Mouse (Mus musculus): ENCODE measurements around the gene Chid1.
A peak's percentile ranks its signal among the peaks of the same experiment; 100 is the strongest.

Gene Chid1

GRCm38 (mm10) chr7:141476226-141476980 lies 63.3 kb downstream of the Chid1 start:
- DNase-seq (ENCODE audit: low spot score in 2 of 2) = no peak

- DNase-seq (ENCODE audit: low spot score in 2 of 2) = no peak
These were observed 63.9 kb downstream of the Chid1 start for GRCm38 (mm10) chr7:141475805-141476158.

GRCm38 (mm10) chr7:141475011-141475804 lies 64.4 kb downstream of the Chid1 start, which contains the start of the genes Polr2l and Tspan4:
Gene Polr2l, minus strand, starts transcription at chr7:141475132.
Gene Tspan4, plus strand, starts transcription at chr7:141475240.
- peak; percentile 66 to 71 for DNase-seq (ENCODE audit: low spot score in 2 of 2)

GRCm38 (mm10) chr7:141474160-141474559 lies 65.5 kb downstream of the Chid1 start:
- no peak for DNase-seq (ENCODE audit: low spot score in 2 of 2)

GRCm38 (mm10) chr7:141472763-141473162 lies 66.9 kb downstream of the Chid1 start:
- no peak for DNase-seq (ENCODE audit: low spot score in 2 of 2)

- DNase-seq (ENCODE audit: low spot score in 2 of 2) = no peak
These were observed 67.4 kb downstream of the Chid1 start for GRCm38 (mm10) chr7:141472226-141472625.

GRCm38 (mm10) chr7:141471236-141471635 lies 68.4 kb downstream of the Chid1 start:
- no peak for DNase-seq (ENCODE audit: low spot score in 2 of 2)

GRCm38 (mm10) chr7:141470637-141470944 lies 69.1 kb downstream of the Chid1 start:
- no peak for DNase-seq (ENCODE audit: low spot score in 2 of 2)

- DNase-seq (ENCODE audit: low spot score in 2 of 2) = no peak
These were observed 69.6 kb downstream of the Chid1 start for GRCm38 (mm10) chr7:141469901-141470636.

GRCm38 (mm10) chr7:141469352-141469751 lies 70.3 kb downstream of the Chid1 start:
- DNase-seq (ENCODE audit: low spot score in 2 of 2) = no peak

- DNase-seq (ENCODE audit: low spot score in 2 of 2) = no peak
These were observed 71.0 kb downstream of the Chid1 start for GRCm38 (mm10) chr7:141468522-141469211.

- no peak for DNase-seq (ENCODE audit: low spot score in 2 of 2)
These were observed 71.5 kb downstream of the Chid1 start for GRCm38 (mm10) chr7:141468164-141468521.

GRCm38 (mm10) chr7:141467230-141468030 lies 72.2 kb downstream of the Chid1 start, which contains the start of gene Cd151:
Gene Cd151, plus strand, starts transcription at chr7:141467392.
- no peak for DNase-seq (ENCODE audit: low spot score in 2 of 2)

- DNase-seq (ENCODE audit: low spot score in 2 of 2) = no peak
These were observed 73.0 kb downstream of the Chid1 start for GRCm38 (mm10) chr7:141466607-141467148.

GRCm38 (mm10) chr7:141466045-141466394 lies 73.6 kb downstream of the Chid1 start:
- no peak for DNase-seq (ENCODE audit: low spot score in 2 of 2)

- no peak for DNase-seq (ENCODE audit: low spot score in 2 of 2)
These were observed 74.1 kb downstream of the Chid1 start for GRCm38 (mm10) chr7:141465388-141466044.

- DNase-seq (ENCODE audit: low spot score in 2 of 2) = no peak
These were observed 75.0 kb downstream of the Chid1 start for GRCm38 (mm10) chr7:141464603-141465201.

GRCm38 (mm10) chr7:141463824-141464602 lies 75.6 kb downstream of the Chid1 start:
- no peak for DNase-seq (ENCODE audit: low spot score in 2 of 2)

GRCm38 (mm10) chr7:141462333-141462821 lies 77.3 kb downstream of the Chid1 start:
- DNase-seq (ENCODE audit: low spot score in 2 of 2) = no peak

Data from right cerebral cortex, postnatal 36 days (tissue).